Mouse (Mus musculus): ENCODE measurements around the gene Gtf2i. TPM values are rescaled to one million over a fixed set of nuclear protein-coding genes. Genes with fewer than 3 reads are reported as not detected.

Gtf2i gene
- total RNA-seq, 1 experiment from 2014 or later, result 293 TPM

DNA sequence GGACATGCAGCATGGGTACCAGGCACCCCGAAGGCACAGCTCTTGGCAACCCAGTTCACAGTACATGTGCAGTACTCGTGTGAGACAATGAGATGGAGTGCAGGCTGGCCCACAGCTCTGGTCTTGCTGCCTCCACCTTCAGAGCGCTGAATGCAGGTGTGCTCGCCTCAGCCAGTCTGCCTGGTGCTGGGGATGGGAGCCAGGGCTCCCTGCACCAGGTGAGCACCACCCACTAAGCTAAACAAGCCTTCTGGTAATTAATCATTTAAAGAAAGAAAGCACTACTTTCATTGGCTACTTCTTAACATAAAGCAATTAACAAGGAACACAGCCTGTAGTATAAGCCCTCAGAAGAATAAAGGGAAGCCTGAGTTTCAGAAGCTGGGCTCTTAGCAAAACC, 37.5 kb downstream of the Gtf2i start:
- DNase-seq, result no peak

DNA sequence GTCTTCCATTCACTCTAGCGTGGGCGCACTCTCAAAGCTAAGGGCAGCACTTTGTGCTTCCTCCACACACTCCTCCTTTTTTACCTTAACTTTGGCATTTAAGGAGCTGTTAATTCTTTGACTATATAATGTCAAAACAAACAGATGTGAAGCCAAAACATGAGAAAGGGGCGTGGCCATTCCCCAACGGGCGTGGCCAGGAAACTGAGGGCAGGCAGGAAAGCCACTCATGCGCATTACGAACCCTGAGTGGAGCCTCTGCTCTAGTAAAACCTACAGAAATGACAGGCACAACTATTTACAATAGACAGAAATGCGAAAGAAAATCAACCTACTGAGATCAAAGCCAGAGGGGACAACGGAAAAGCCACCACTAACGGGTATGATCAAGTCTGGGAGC, 39.0 kb downstream of the Gtf2i start:
- DNase-seq, result no peak

DNA sequence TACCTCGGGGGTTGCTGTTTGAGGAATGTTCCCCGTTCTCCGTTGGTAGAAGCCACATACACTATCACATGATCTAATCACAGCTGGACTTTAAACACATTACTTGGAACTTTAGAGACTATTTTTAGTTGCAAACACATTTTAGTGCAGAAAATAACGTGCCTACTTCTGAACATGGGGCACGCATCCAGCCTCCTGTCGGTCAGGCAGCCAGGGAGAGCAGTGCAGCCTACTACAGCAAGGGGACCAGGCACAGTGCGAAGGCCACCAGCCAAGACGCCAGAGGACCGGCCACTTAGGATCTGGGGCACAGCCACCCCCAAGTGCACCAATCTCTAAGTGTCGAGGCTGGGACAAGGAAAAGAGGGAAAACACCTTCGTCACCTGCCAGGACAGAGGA, 39.5 kb downstream of the Gtf2i start:
- no peak for DNase-seq

DNA sequence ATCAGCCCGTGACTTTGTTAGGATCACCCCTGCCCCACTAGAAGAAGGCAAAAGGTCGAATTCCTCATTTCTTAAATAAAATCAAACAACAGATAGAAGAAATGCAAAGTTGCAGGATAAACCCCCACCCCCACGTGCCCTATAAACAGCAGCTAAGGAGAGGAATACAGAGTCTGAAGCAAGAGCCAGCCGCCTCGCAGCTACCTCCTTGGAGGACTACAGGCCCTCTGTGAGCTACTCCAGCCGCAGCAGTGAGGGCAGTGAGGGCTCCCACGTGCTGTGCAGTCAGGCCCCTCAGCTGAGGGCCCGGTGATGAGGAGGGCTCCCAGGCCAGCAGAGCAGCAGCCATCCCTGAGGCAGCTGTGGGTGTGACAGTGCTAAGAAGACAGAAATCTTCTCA, 40.8 kb downstream of the Gtf2i start:
- DNase-seq, result no peak

DNA sequence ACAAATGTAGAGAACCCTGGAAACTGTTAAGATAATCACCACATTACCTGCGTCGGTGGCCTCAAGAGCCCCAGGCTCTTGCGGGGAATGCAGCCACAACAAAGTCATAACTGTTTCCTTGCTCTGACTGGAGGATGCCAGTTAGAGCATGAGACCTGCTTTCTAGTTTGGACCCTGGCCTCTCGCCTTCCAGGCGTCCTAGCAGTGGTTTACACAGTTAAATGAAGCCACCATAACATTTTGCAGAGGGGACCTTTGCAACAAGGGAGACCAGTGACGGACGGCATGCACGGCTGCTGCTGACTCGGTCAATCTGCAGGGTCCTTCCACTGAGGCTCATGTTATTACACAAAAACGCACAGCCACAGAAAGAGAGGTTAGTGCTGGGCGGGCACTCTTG, 41.8 kb downstream of the Gtf2i start:
- DNase-seq, result no peak

DNA sequence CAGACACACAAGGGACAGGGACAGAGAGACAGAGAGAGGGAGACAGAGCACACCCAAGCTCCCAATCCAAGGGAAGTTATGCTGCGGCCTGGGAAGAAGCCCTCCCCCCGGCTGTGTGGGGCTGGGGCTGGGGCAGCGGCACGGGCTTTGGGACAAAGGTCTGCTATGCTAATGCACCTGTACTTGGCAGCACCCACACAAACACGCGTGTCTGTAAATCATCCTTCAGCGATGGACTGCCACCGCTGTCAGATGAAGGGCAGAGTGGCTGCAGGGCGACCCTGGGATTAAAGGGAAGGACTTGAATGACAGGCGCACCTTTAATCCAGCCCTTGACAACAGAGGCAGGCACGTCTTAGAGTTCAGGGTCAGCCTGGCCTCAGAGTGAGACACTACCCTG, 43.1 kb downstream of the Gtf2i start:
- no peak for DNase-seq

DNA sequence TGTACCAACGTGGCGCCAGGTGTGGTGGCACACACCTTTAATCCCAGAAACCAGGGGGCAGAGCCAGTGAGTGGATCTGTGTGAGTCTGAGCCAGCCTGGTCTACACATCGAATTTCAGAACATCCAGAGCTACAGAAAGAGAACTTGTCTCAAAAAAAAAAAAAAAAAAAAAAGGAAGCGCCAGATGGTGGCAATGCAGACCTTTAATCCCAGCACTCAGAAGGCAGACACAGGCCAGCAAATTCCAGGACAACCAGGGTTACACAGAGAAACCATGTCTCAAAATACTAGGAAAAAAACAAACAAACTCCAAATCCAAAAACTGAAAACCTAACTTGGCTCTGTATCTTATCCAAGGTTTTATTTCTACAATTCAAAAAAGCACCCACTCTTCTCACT, 44.0 kb downstream of the Gtf2i start:
- no peak for DNase-seq

DNA sequence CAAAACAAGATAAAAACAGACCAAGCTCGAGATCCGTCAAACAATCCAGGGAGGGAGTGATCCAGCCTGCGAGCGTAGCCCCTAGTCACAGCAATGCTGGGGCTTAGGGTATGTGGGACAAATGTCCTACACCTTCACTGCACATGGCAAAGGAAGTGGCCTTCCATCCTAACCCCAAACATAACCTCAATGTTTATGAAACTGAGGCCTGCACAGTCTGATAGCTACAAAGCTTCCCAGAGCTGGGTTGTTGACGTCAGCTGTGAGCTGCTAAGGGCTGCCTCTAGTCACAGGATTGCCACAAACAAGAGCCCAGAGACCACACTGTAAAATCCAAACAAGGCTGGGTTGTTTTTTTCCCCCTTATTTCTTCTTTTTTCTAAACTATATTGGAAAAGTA, 44.8 kb downstream of the Gtf2i start:
- DNase-seq, result no peak

DNA sequence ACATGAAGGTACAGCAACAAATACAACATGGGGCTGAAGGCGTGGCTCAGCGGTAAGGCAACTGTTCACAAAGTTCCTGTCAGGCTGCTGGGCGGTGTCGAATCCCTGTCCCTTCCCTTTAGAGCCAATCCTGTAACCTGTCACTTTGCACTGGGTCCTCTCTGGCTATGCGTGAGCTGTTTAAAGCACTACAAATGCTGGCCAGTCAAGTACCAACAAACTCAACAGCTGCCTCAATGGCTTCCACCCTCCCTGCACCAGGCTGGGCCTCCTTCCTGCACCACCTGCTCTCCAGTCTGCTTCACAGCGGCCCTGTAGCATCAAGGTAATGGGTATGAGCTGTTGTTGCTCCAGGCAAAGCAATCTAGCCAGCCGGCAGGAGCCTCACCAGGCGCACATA, 45.8 kb downstream of the Gtf2i start:
- no peak for DNase-seq

DNA sequence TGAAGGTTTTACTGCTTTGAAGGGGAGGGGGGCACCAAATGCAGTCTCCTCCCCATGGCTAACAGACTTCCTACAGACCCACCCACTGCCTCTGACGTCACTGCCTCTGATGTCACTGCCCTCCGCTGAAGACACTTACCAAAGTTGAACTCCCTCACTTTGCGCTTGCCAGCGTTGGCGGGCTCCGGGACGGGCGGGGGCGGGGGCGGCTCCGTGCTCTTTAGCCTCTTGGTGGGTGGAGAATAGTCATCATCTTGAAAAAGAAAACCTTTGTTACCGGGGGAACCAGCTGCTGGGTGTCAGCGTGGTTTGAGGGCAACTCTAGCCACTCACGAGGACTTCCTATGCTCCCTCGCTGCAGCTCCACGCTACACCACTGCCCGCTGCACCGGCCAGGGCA, 48.2 kb downstream of the Gtf2i start:
- no peak for DNase-seq

DNA sequence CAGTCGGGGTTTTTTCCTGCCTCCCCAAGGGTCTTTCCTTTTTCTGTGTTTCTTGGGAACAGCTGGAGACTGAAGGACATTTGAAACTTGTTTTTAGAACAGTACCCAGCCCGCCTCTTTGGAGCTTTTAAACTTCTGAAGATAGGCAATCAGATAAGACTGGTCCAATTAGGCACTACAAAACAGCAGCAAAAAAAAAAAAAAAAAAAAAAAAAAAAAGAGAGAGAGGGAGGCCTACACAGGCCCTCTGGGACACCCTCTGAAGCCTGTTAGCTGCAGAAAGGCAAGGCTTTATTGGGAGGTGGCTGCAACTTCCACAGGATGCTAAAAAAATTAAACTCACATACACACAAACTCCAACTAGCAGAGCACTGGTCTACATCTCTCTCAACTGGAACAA, 48.7 kb downstream of the Gtf2i start:
- no peak for DNase-seq

DNA sequence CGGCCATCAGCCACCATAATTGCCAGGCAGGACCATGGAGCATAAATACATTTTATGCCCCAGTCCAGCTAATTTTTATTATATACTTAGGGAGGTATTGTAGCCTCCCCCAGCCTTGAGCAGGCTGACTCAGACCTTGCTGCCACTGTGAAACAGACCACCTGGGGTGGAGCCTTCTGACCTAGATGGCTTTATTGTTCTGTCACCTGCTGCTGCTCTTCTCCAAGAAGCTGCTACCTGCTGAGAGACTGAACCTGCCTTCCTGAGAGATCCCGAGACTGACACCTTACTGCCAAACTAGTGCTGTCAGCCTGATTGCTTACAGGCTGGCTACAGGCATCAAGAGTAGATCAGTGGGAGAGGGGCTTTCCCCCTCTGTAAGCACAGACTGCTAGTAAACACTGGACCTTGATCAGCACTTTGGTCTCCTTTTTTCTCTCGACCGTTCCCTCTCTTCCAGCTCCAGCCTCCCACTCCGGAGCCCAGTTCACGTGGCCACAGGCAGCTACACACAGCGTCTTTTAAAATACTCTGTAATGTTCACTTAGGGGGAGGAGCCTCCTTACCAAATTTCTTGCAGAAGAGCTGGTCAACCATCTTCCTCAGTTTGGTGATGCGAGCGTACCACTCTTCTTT, 54.4 kb downstream of the Gtf2i start:
- no peak for DNase-seq

DNA sequence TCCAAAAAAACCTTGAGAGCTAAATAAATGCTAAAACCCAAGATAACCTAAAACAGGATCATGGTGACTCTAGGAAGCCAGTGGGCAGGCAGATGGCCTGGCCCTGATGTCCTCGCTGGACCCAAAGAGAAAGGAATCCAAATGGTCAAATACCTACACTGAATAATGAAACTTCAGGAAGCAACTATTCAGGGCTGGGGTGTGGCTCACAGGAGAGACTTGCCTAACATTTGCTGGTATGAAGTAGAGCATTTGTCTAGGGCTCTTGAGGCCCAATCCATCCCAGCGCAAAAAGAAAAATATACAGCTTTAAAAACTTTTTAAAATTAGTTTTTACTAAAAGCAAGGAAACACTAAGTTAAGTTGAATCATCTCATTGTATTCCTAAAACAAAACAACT, 55.6 kb downstream of the Gtf2i start:
- no peak for DNase-seq

DNA sequence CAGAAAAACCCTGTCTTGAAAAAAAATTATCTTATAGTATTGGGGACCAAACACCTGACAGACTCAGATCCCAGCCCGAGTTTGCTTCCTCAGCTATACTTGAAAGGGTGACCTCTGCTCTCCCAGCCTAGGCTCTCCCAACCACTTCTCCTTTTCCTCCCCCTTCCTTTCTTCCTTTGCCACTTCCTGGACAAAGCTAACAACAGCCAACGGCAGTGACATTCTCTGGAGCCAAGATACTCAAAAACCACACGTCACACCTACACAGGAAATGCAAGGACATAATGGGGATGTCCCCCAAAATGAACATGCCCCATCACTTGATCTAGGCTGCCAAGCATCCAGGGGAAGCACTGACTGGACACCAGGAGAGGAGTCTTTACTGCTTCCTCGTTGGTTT, 56.2 kb downstream of the Gtf2i start:
- no peak for DNase-seq

DNA sequence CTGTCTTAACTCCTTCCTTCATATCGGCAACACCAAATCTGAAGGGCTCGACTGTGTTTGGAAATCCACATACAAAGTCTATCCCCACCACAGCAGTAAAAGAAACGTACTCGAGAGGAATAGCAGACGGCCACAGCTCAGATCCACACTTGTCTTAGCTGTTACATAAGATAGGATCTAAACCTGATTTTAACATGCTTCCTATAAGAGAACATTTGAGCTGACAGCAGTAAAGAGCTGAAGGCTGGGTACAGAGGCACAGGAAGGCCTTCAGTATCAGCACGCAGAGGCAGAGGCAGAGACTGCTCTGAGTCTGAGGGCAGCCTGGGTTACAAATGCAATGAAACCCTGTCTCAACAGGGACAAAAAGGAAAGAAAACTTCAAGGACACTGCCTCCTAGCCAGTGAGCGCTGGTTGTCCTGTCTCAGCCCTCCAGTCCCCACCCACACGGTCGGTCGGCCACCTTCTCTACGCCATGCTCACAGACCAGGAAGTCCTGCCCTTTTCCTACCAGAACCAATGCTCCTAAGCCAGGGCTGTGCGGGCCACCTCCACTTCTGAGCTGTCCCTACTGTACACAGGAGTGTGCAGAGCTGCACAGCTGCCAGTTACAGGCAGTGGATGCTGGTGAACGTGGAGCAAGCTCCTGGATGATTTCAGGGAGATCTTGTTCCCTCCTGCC, 57.1 kb downstream of the Gtf2i start:
- DNase-seq, result no peak

DNA sequence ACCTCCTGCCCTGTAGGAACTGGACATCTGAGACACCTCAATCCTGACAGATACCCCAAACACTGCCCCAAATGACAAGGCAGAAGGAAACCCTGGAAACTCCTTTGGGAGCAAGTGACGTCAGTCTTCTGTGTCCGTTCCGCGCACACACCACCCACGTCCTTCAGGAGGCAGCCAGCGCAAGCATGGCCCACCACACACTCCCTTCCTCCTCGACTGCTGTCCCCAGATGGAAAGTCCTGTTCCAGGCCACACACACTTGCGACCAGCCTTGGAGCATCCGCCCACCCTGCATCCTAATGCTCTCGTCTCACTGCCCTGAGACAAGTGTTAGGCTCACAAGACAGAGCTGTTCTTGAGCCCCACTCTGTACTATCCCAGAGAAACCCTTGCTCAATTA, 59.3 kb downstream of the Gtf2i start:
- no peak for DNase-seq

DNA sequence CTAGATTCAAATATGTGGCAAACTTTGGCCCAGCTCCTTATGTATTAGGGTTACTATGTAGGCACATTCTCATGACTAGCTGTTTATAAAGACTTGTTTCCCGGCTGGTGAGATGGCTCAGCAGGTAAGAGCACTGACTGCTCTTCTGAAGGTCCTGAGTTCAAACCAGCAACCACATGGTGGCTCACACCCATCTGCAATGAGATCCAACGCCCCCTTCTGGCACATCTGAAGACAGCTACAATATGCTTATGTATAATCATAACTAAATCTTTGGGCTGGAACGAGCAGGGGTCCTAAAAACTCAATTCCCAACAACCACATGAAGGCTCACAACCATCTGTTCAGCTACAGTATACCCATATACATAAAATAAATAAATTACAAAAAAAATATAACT, 60.8 kb downstream of the Gtf2i start:
- no peak for DNase-seq

DNA sequence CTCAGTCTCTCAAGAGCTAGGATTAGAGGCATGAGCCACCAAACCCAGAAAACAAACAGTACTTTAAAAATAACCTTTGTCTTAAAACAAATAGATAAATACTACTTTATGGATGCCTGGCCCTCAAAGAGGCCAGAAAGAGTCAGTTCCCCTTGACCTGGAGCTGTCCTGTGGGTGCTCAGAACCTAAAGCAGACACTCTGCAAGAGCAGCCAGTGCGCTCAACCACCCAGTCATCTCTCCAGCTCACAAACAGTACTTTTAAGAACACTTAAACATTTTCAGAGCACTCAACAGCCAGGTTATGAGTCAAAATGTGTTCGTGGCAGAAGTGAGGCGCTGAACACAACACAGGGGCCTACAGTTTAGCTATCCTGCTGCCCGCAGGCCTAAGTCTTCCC, 63.5 kb downstream of the Gtf2i start:
- DNase-seq, result no peak

DNA sequence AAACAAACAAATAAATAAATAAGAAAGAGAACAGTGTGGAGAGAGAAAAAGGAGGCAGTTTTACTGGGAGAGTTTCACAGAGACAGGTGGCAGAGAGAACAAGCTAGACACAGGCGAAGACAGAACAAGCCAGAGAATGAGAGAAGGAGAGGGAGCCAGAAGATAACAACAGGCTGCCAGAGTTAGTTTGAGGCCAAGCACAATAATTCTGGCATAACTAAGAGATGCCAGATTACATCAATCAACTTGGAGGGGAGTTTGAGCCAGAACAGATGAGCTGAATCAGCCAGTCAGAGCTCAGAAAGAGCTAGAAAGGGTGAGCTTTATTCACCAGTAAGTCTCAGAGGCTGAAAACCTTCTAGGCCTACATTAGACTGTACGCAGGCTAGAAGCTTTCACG, 64.0 kb downstream of the Gtf2i start:
- DNase-seq, result no peak

DNA sequence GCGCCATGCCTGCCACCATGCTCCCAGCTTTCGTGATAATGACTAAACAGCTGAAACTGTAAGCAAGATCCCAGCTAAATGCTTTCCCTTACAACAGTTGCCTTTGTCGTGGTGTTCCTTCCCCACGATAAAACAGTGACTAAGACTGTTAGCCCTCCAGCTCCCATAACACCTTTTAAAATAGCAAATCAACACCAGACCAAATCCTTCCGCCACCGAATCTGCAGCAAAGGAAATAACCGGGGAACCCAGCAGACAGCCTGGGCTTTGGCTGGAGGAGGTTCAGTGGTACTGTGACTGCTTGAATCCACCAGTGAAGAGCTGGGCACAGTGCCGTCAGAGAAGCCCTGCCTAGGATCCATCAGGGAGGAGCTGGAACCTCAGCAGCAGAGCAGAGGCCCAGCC, 65.3 kb downstream of the Gtf2i start:
- no peak for DNase-seq

DNA sequence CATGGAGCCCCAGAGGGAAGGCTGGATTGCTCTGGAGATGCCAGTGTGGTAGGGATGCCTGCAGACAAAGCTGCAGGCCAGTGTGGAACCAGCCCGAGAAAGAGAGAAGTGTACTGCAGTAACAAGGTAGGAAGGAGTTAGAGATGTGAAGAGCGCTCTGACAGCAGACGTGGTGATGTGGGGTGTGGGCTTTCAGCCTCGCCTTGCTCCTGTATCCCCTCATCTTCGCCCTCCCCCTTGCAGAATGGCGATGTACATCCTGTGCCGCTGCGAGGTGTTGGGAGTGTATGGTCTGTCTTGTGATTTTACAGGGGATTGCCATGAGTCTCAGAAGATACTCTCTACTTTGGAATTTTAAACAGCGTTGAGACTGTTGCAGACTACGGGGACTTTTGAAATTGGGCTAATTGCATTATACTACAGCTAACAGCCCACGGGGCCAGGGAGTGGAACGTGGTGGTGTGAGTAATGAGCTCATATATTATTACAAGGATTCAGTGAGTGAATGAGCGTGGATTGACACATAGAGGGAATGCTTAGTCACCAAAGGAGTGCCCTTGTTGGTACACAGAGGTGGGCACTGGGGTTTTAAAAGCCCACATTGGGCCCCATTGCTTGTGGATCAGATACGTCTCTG, 65.8 kb downstream of the Gtf2i start:
- DNase-seq, result no peak

DNA sequence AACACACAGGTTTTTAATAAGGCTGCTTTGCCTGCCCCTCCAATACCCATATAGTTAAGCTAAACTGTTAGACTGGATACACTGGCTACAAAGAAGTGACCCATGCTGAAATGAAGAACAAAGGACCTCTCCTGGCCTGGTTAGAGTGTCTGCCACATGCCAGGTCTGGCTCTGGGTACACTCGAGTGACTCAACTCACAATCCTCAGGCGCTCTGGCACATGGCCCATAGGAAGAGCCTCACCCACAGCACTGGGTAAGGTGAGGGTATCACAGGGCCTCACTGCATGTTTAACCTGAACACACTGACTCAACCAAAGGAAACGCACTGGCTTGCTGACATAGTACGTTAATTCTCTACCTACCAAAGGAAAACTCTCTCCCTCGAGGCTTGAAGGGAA, 68.4 kb downstream of the Gtf2i start:
- DNase-seq, result peak; percentile 67

DNA sequence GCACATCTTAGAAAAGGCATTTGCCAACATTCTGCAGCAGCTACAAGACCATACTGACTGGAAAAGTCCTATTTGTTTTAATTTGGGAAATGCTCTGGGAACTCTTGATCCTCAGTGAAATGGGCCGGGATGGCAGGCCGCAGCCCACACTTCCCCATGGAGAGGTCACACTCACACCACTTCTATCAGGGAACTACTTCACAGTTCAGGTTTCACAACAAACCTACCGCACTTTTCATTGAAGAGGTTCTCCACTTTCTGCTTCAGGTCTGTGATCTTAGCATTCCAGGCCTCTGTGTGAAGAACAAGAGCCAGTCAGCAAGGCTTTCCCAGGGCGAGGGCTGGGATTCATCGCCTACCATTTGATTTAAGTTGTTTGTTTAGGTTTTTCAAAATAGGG, 69.7 kb downstream of the Gtf2i start:
- DNase-seq, result no peak
